Mouse (Mus musculus): ENCODE measurements at regions not wholly inside any gene's neighbourhood (a gene's known extent, or its start where the extent isn't known, plus 50 kb on each side); places are given as distances from the start of the nearest gene placed in this dataset.

DNA sequence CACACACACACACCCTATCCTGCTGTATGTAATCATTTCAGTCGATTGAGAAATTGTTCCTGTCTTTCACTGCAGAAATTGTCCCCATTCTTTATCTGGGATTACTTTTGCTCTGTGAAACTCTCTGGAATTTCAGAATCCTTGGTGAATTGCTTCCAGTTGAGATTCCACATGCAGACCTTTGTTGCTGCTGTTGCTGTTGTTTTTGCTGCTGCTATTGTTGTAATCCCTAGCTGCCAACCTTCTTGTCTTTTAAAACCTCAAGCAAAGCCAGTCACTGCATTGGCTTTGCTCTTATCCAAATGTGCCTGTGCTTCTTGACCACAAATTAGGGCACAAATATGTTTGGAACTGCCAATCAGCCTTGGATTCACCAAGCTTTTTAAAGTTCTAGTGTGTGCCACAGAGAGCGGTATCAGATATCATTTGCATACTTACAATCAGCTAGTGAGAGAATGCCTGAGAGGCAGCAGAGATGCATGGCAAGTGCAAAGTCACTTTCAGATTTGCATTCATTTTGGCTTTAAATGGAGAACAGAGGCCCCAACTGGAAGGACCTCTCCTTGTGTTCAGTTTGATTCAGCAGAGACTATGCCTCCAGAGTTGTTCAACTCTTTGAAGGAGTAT is 1187.0 kb upstream of the Map3k7 start:
- no peaks in the 10 kb centered on the region for H3K4me1 ChIP-seq (replicated peaks; ENCODE audit: control insufficient read depth, insufficient read depth)
- H3K4me3 ChIP-seq (ENCODE audit: low read depth, low read length): no peak overlapping the region
- no peaks in the 10 kb centered on the region for H3K27me3 ChIP-seq (ENCODE audit: control insufficient read depth, insufficient read depth, low read length)
- H3K36me3 ChIP-seq (ENCODE audit: control insufficient read depth, insufficient read depth, low read length): no peaks in the 10 kb centered on the region
- H3K27ac ChIP-seq (replicated peaks): no peak overlapping the region
- no peak overlapping the region for H3K4me2 ChIP-seq (replicated peaks; ENCODE audit: low read depth)
- no peak for TF ChIP-seq CTCF (IDR thresholded peaks at IDR 0.05; ENCODE audit: low read depth)
- no peak for TF ChIP-seq EP300 (optimal IDR thresholded peaks at IDR 0.05)
- no peak overlapping the region for H3K9ac ChIP-seq (ENCODE audit: low read length)
- DNase-seq (ENCODE audit: low spot score) (no peak), ATAC-seq (ENCODE audit: low FRiP score, low TSS enrichment) (no peak)
- 67% methylated on average over 2 of the region's 2 CpGs for WGBS
- no peaks in the 10 kb centered on the region for H3K9me3 ChIP-seq (ENCODE audit: control insufficient read depth, low read length)

DNA sequence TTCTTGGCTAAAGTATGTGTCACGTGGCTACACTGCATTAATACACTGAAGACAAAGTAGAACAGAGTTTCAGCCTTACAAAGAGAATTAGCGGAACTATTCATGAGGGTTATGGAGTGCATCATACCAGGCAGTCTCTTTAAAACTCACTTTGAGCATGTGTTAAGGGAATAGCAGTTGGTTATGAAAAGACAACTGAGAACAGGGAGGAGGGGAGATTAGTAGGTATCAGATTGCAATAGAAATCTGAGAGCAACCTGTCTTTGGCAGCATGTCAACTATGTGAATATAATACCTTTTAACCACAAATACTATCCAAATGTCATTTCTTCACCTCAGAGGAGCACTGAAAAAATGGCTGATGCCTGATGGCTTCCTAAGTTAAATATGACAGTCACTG is 1182.2 kb upstream of the Map3k7 start:
- TF ChIP-seq CTCF (IDR thresholded peaks at IDR 0.05; ENCODE audit: low read depth): no peak
- TF ChIP-seq EP300 (optimal IDR thresholded peaks at IDR 0.05): no peak
- H3K36me3 ChIP-seq (ENCODE audit: control insufficient read depth, insufficient read depth, low read length): no peaks in the 10 kb centered on the region
- H3K9ac ChIP-seq (ENCODE audit: low read length): no peak overlapping the region
- H3K4me3 ChIP-seq (ENCODE audit: low read depth, low read length): no peak overlapping the region
- WGBS: 67% methylated on average over 2 of the region's 2 CpGs
- ATAC-seq (ENCODE audit: low FRiP score, low TSS enrichment) (no peak), DNase-seq (ENCODE audit: low spot score) (no peak)
- no peak overlapping the region for H3K4me2 ChIP-seq (replicated peaks; ENCODE audit: low read depth)
- H3K27ac ChIP-seq (replicated peaks): no peak overlapping the region
- H3K9me3 ChIP-seq (ENCODE audit: control insufficient read depth, low read length): no peaks in the 10 kb centered on the region
- no peaks in the 10 kb centered on the region for H3K27me3 ChIP-seq (ENCODE audit: control insufficient read depth, insufficient read depth, low read length)
- no peaks in the 10 kb centered on the region for H3K4me1 ChIP-seq (replicated peaks; ENCODE audit: control insufficient read depth, insufficient read depth)

DNA sequence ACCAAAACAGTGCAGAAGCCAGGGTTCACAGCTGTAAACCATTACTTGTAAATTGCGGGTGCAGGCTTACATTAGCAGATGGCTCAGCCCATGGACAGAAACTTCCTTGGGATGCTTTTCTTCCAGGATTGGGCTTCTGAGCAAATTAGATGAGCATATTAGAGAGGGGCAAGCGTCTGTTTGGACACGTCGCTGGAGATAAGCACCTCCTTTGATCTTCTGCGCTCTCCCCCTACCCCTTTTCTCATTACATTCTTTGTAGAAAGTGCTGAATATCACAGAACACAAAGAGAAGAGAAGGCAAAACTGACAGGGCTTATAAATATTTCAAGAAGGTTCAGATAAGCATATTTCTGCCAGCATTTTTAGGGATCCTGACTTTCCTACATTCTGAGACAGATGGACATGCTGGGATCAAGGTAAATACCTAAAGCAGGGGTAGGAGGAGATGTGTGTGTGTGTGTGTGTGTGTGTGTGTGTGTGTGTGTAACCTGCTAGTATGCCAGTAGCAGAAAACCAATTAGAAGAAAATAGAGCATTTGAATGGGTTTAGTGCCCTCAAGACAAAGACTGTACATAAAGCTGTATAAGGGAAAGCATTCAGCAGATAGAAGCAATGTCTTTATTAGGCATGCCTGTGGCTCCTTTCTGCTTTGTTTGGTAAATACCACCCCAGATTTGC is 1173.8 kb upstream of the Map3k7 start:
- Histone ChIP-seq H3K27ac (replicated peaks) (no peak overlapping the region), H3K4me2 (replicated peaks; ENCODE audit: low read depth) (no peak overlapping the region), H3K4me3 (ENCODE audit: low read depth, low read length) (no peak overlapping the region), H3K36me3 (ENCODE audit: control insufficient read depth, insufficient read depth, low read length) (no peaks in the 10 kb centered on the region), H3K9me3 (ENCODE audit: control insufficient read depth, low read length) (no peaks in the 10 kb centered on the region), H3K27me3 (ENCODE audit: control insufficient read depth, insufficient read depth, low read length) (no peaks in the 10 kb centered on the region), H3K9ac (ENCODE audit: low read length) (no peak overlapping the region), H3K4me1 (replicated peaks; ENCODE audit: control insufficient read depth, insufficient read depth) (no peaks in the 10 kb centered on the region)
- no peak for DNase-seq (ENCODE audit: low spot score)
- ATAC-seq (ENCODE audit: low FRiP score, low TSS enrichment): no peak
- WGBS: 26% methylated on average over 5 of the region's 5 CpGs
- TF ChIP-seq CTCF (IDR thresholded peaks at IDR 0.05; ENCODE audit: low read depth) (no peak), EP300 (optimal IDR thresholded peaks at IDR 0.05) (no peak)

DNA sequence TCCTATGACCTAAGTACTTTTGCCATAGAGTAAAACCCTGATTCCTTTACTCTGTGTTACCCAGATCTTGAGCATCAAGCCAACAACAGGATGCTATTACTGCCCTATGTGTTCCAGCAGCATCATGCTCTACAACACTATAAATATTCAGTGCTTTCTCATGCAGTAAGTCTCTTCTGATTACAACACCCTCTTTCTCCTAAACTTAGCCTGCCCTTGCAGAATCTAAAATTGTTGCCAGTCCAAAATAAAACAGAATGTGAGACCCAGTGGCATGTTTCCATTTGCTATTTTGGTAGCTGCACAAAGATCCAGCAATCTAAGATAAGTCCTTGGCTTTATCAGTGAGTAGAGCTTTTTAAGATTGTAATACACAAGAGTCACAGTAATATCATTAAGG is 1154.1 kb upstream of the Map3k7 start:
- H3K27ac ChIP-seq (replicated peaks): no peak overlapping the region
- no peak for DNase-seq (ENCODE audit: low spot score)
- H3K27me3 ChIP-seq (ENCODE audit: control insufficient read depth, insufficient read depth, low read length): no peaks in the 10 kb centered on the region
- H3K9me3 ChIP-seq (ENCODE audit: control insufficient read depth, low read length): no peaks in the 10 kb centered on the region
- no peaks in the 10 kb centered on the region for H3K36me3 ChIP-seq (ENCODE audit: control insufficient read depth, insufficient read depth, low read length)
- no peak overlapping the region for H3K4me2 ChIP-seq (replicated peaks; ENCODE audit: low read depth)
- no peak overlapping the region for H3K9ac ChIP-seq (ENCODE audit: low read length)
- no peak for TF ChIP-seq EP300 (optimal IDR thresholded peaks at IDR 0.05)
- TF ChIP-seq CTCF (IDR thresholded peaks at IDR 0.05; ENCODE audit: low read depth): no peak
- no peak overlapping the region for H3K4me3 ChIP-seq (ENCODE audit: low read depth, low read length)
- no peak for ATAC-seq (ENCODE audit: low FRiP score, low TSS enrichment)
- no peaks in the 10 kb centered on the region for H3K4me1 ChIP-seq (replicated peaks; ENCODE audit: control insufficient read depth, insufficient read depth)

DNA sequence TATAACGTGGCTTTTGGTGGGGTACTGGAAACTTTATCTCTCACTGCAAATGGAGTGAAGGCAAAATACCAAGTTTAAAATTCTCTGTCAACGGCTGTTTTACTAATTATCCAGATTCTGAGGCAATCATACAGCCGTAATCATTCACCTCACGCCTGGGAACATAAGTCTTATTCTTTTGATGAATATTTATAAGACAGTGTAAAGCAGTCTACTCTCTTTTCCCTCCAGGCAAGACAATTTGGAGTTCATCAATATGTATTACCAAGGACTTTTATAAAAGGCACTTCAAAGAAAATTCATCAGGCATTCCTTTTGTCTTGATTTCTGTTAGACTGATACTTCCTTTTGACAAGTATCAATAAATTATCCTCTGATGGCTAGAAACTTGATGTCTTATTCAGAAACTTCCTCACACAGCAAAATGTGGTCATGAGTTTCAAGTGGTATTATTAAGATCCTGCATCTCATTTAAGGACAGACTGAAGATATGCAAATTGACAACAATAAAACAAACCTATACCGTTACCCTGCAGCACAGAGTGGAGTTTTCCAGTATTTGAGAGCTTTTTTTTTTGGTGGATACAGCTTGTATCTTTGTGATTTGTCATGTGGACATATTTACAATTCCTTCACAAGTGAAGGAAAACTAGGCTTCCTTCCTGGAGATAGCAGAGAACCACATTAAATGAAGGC is 1108.4 kb upstream of the Map3k7 start:
- Histone ChIP-seq H3K36me3 (ENCODE audit: control insufficient read depth, insufficient read depth, low read length) (no peaks in the 10 kb centered on the region), H3K4me2 (replicated peaks; ENCODE audit: low read depth) (no peak overlapping the region), H3K4me1 (replicated peaks; ENCODE audit: control insufficient read depth, insufficient read depth) (no peaks in the 10 kb centered on the region), H3K4me3 (ENCODE audit: low read depth, low read length) (no peak overlapping the region), H3K27ac (replicated peaks) (no peak overlapping the region), H3K27me3 (ENCODE audit: control insufficient read depth, insufficient read depth, low read length) (no peaks in the 10 kb centered on the region), H3K9me3 (ENCODE audit: control insufficient read depth, low read length) (no peaks in the 10 kb centered on the region), H3K9ac (ENCODE audit: low read length) (no peak overlapping the region)
- WGBS: 61% methylated on average over 5 of the region's 5 CpGs
- DNase-seq (ENCODE audit: low spot score): no peak
- TF ChIP-seq EP300 (optimal IDR thresholded peaks at IDR 0.05): no peak
- no peak for TF ChIP-seq CTCF (IDR thresholded peaks at IDR 0.05; ENCODE audit: low read depth)
- no peak for ATAC-seq (ENCODE audit: low FRiP score, low TSS enrichment)

DNA sequence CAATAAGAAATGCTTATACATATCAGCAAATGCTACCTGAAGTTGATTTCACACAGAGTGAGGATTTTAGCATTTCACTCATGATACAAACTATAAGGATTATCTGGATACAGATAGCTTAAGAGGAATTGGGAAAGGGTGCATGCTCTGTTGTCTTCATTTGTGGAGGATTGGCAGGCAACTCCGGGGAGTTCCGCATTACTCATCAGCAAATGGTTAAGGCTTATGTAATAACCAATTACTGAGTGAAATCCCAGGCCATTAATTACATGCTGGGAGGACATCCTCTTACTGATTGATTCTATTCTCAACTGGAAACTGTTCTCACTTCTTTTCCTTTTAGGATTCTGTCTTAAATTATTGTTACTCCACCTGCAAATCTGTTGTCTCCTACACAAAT is 1058.9 kb upstream of the Map3k7 start:
- no peak for TF ChIP-seq CTCF (IDR thresholded peaks at IDR 0.05; ENCODE audit: low read depth)
- no peak for TF ChIP-seq EP300 (optimal IDR thresholded peaks at IDR 0.05)
- DNase-seq (ENCODE audit: low spot score): no peak
- Histone ChIP-seq H3K9me3 (ENCODE audit: control insufficient read depth, low read length) (no peaks in the 10 kb centered on the region), H3K27me3 (ENCODE audit: control insufficient read depth, insufficient read depth, low read length) (no peaks in the 10 kb centered on the region), H3K4me3 (ENCODE audit: low read depth, low read length) (no peak overlapping the region), H3K4me1 (replicated peaks; ENCODE audit: control insufficient read depth, insufficient read depth) (no peaks in the 10 kb centered on the region), H3K27ac (replicated peaks) (no peak overlapping the region), H3K4me2 (replicated peaks; ENCODE audit: low read depth) (no peak overlapping the region), H3K9ac (ENCODE audit: low read length) (no peak overlapping the region), H3K36me3 (ENCODE audit: control insufficient read depth, insufficient read depth, low read length) (no peaks in the 10 kb centered on the region)
- no peak for ATAC-seq (ENCODE audit: low FRiP score, low TSS enrichment)
- WGBS: 68% methylated on average over 2 of the region's 2 CpGs
